Mouse (Mus musculus) cerebellum, postnatal 25 days (tissue): ENCODE measurements at regions not wholly inside any gene's neighbourhood (a gene's known extent, or its start where the extent isn't known, plus 50 kb on each side); places are given as distances from the start of the nearest gene placed in this dataset.
A peak's percentile ranks its signal among the peaks of the same experiment; 100 is the strongest.

Source experiments
- DNase-seq, 2 experiments: peaks; one replicate each; pipeline ENCODE4 v3.0.0; 2021; ENCODE audit warnings: mixed read lengths in 2 of 2

DNA sequence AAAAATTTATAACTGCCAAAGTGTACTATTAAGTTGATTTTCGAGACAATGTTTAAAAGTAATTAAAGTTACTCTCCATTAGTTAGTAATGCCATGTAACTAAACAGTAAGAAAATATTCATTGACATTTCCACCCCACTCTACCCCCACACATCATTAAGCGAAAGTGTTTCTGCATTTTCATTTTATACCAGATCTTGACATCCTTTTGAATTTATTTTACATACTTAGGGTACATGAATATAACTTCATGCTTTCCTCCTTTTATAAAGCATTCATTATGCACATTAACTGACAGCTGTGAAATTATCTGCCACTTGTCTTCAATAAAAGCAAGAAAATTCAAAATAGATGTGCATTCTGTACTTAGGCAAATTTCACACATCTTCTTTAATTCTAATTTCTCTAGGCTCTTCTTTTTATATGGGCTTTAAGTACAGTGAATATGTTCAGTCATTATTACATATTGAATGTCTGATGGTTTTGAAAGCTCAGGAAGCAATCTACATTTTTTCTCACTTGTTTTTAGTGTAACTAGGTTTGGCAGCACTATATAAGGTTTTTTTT is 526.5 kb downstream of the Epha5 start:
- DNase-seq = no peak

GRCm38 (mm10) chr5:83872052-83872451 is 517.1 kb upstream of the Tecrl start:
- DNase-seq = no peak

DNA sequence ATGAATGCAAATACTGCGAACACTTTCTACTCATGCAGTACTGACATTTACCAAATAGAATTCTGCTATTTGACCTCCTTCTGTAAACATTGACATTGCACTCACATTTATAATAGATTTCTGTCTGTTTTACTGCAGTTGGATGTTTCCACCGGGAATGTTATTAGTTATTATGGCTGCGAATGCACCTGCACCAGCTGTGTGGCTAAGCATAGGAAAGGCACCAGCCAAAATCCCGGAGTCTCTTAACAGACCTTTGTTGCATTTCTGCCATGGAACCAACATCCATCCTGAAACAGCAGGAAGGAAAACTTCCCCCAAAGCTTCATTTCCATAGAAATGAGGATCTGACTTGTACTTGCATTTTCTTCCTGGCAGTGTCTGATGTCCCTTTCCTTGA is 513.4 kb upstream of the Tecrl start:
- no peak for DNase-seq

GRCm38 (mm10) chr5:83861674-83862073 is 506.7 kb upstream of the Tecrl start:
- DNase-seq = no peak

GRCm38 (mm10) chr5:83852022-83852421 is 497.0 kb upstream of the Tecrl start:
- no peak for DNase-seq

DNA sequence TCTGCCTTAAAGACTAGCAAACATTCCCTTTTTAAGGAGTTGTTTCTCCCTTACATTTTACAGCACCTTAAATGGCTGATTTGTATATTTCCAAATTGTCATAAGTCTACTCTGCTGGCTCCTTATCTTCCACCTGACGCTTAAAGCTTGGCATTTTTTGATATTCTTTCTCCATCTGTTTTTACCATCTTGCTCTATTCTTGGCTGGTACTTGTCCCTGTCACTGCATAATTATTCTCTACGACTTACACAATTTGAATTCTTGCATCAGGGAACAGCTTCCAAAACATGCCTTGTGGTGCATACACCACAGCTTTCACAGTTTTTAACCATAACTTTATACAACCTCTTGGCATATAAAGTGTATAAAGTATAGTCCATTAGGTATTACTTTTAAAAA is 471.6 kb upstream of the Tecrl start:
- DNase-seq = no peak

DNA sequence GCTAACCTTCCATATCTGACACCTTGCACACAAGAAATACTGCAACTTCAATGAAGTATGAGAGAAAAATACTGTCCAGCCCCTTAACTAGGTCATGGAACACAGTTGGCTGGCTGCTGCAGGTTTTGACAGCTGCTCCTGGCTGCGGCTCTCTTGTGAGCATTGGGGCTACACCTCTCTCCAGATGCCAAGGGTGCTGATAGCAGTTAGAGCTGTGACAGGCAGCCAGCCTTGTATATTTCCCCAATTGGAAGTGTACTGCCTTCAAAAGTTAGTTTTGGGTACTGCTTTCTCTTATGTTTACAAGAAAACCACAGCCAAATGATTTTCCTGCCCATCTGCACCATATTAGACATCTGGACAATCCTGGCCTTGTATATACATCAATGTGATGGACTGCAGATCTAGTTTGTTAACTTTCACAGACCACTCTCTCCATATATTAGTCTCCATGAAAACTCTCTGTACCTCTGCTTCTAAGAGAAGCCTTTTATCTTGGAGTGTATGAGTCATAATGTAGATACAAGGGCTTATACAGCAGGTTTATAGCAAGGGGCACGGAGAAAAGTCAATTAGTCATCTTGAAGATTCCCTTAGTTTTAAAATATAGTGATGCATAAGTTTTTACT is 470.0 kb upstream of the Tecrl start:
- DNase-seq = no peak

DNA sequence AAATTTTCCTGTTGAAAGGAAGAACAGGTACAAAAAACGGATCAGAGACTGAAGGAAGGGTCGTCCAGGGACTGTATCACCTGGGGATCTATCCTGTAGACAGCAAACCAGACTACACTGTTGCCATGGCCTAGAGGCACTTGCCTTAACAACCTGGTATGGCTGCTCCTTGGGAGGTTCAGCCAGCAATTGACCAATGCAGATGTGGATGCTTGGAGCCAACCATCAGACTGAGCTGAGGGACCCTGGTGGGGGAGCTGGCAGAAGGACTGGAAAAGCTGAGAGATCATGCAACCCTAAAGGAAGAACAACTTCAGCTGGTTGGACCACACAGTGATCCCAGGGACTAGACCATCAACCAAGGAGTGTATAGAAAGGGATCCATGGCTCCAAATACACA is 456.3 kb upstream of the Tecrl start:
- no peak for DNase-seq

DNA sequence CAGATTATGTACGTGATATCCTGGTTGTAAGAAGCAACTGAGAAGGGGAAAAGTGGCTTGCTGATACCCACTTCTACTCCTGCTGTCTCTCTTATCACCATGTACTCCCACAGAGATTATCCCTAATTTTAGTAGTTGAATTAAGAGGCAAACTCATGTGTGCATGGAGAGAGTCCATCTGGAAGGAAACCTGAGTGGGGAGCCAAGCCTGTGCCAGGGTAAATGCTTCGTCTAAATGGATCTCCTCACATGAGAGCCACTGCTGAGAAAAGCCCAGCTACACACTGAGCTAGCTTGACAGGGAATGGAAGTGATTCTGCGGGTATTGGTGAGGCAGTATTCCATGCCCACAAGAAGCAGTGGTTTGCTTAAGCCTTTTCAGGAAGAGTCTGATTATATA is 445.0 kb upstream of the Tecrl start:
- DNase-seq = peak; percentile 25 to 49

- DNase-seq = no peak
Observed at GRCm38 (mm10) chr5:83780419-83780818, 425.4 kb upstream of the Tecrl start.

DNA sequence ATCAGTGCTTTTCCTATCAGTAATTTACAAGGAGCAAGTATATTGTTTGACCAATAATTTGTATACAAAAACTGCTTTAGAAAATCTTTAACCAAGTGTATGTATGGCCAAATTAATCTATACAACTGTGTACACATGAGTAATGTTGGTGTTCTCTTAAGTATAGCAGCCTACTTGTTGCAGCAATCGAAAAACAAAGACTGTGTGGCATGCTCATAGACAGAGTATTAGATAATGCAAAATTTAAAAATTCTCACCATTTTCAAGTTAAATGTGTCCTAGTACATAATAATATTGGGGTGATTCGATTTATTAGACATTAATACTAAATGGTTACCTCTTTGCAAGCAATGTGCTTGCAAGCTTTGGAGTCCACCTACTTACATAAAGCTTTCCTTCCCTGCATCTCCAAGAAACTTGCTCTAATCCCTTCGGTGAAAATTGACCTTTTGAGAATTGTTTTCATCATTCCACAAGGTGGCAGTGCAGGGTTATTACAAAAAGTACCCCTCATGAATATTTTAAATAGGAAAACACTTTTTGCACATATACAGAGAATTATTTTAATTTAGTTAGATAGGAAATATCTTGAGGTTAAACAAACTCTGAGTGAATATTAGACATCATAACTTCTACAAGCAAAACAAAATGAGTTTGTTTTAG is 423.4 kb upstream of the Tecrl start:
- DNase-seq = peak in 1 of 2 experiments; percentile 5

DNA sequence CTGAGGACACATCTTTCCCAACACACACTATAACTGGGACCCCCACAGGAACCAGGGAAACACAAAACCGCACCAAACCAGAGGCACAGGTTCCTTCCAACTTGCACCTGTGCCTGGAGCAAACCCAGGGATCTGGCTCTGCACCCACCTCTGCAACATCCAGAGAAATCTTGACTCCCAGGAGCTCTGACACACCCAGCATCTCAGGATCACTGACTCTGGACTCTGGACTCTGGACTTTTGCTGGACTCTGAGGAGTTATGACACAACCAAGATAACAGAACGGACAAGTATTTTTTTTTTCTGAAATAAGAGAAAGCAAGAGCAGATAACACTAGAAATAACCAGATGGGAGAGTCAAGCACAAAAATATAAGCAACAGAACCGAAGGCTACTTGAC is 386.9 kb upstream of the Tecrl start:
- no peak for DNase-seq

GRCm38 (mm10) chr5:83695383-83695782 is 340.4 kb upstream of the Tecrl start:
- DNase-seq = no peak

DNA sequence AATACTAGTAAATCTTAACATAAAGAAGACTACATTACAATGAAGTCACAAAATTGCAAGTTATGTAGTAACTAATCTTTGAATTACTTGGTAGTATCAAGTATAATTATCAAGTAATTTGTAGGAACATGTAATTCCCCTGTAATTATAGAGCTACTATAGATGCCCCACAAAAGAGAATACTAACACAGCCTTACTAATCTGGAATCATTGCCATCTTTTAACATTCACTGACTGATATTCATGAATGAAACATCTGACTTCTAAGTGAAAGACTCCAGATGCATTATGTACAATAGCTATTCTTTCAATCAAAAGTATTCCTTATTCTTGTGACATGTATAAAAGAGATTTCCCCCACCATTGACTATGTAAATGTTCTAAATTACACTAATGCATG is 337.3 kb upstream of the Tecrl start:
- no peak for DNase-seq

GRCm38 (mm10) chr5:83678373-83678772 is 323.4 kb upstream of the Tecrl start:
- DNase-seq = peak in 1 of 2 experiments; percentile 7

GRCm38 (mm10) chr5:83659091-83659490 is 304.1 kb upstream of the Tecrl start:
- DNase-seq = no peak

DNA sequence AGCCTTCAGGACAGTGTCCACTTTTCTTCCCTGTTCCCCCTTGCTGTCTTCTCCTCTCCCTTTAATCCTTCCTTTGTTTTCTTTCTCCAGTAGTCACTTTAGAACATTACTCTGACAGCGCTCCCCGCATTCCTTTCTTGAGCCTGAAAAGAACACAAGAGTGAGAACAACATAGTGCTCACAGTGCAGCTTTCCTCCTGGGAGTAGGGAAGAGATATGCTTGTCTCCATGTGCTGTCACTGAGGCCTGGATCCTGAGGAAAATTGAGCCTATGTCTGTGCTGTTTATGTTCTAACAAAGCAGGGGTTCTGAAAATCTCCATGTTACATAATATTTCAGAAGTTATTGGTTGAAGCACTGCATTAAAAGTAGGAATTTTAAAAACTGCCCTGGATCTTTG is 296.3 kb upstream of the Tecrl start:
- no peak for DNase-seq

- DNase-seq = no peak
Observed at GRCm38 (mm10) chr5:83622612-83623374, 267.8 kb upstream of the Tecrl start.

DNA sequence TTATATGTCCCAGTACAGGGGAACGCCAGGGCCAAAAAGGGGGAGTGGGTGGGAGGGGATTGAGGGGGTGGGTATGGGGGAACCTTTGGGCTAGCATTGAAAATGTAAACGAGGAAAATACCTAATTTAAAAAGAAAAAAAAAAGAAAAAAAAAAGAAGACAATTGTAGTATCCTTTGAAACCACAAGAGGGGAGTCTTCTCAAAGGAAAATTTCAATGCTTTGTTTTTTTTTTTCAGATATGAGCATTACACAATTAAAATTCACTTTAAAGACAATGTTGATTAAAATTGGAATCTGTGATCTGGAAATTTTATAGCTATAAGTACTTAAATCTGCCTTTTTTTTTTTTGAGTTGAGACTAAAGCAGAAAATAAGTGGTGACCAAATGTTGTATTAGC is 255.8 kb upstream of the Tecrl start:
- DNase-seq = no peak

- no peak for DNase-seq
Observed at GRCm38 (mm10) chr5:83593289-83593610, 238.3 kb upstream of the Tecrl start.

DNA sequence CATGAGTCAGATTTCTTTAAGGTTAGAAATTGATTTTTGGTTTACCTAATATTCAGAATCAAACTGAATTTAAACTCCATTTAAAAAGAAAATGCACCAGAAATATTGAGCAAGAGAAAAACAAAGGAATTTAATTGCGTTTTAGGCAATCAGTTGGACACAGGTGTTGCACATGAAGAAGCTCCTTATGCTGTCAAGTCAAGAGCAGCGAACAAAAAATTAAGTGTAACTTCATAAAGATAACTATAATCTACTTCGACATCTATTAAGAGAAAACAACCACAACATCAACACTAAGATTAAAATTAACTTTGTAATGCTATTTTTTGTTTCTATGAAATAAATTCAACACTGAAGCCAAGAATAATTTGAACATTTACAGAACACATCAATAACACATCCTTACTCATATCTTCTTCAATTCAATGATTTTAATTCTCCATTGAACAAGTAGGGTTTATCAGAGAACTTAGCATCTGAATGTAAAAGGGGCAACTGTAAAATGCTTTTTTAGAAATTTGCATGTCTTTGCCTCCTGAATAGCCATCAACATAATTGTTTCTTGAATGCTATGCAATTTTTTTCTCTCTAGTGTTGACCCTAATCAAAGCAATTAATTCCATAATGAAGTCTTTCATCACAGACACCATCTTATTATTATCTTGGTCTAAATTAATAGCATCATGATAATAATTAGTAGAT is 237.7 kb upstream of the Tecrl start:
- no peak for DNase-seq
